Mouse (Mus musculus): ENCODE results near the gene H2-T22. TPM values are rescaled to one million over a fixed set of nuclear protein-coding genes. Genes with fewer than 3 reads are reported as not detected.
"Not testable (repeated sequence)": the region's sequence is repeated elsewhere in the genome, so short reads cannot be mapped to it uniquely, and the experiment has no call there.

Gene H2-T22
- total RNA-seq (2022): 10 to 100 TPM; 17.7 to 21.2 (median 18.6) TPM

- peak in 1 of 2 experiments; percentile 68 for DNase-seq (ENCODE audit: low spot score in 2 of 2)
These were observed at the start of gene H2-T22, which contains the start of gene Gm6034 for GRCm38 (mm10) chr17:36042610-36043169. TSS of gene H2-T22 (minus strand) at chr17:36042747. TSS of gene Gm6034 (plus strand) at chr17:36042961.

GRCm38 (mm10) chr17:36091933-36092332, 49.4 kb upstream of the H2-T22 start:
- not testable (repeated sequence) for DNase-seq (ENCODE audit: low spot score in 2 of 2)

GRCm38 (mm10) chr17:36085976-36086375, 43.4 kb upstream of the H2-T22 start:
- DNase-seq (ENCODE audit: low spot score in 2 of 2): not testable (repeated sequence)

GRCm38 (mm10) chr17:36083870-36084451, 41.4 kb upstream of the H2-T22 start:
- no peak for DNase-seq (ENCODE audit: low spot score in 2 of 2)

GRCm38 (mm10) chr17:36083266-36083869, 40.8 kb upstream of the H2-T22 start:
- DNase-seq (ENCODE audit: low spot score in 2 of 2): no peak

GRCm38 (mm10) chr17:36082519-36083232, 40.1 kb upstream of the H2-T22 start:
- not testable (repeated sequence) for DNase-seq (ENCODE audit: low spot score in 2 of 2)

GRCm38 (mm10) chr17:36081901-36082300, 39.4 kb upstream of the H2-T22 start:
- DNase-seq (ENCODE audit: low spot score in 2 of 2): not testable (repeated sequence)

- peak in 1 of 2 experiments; percentile 62 for DNase-seq (ENCODE audit: low spot score in 2 of 2)
These were observed 18.3 kb upstream of the H2-T22 start for GRCm38 (mm10) chr17:36060829-36061228.

- DNase-seq (ENCODE audit: low spot score in 2 of 2): not testable (repeated sequence)
These were observed 15.8 kb upstream of the H2-T22 start, which contains the start of gene Gm11127 for GRCm38 (mm10) chr17:36058362-36058761. TSS of gene Gm11127 (minus strand) at chr17:36058371.

- DNase-seq (ENCODE audit: low spot score in 2 of 2): not testable (repeated sequence)
These were observed 15.4 kb upstream of the H2-T22 start for GRCm38 (mm10) chr17:36057927-36058326.

GRCm38 (mm10) chr17:36043286-36043685, 739 bp upstream of the H2-T22 start:
- no peak for DNase-seq (ENCODE audit: low spot score in 2 of 2)

- not testable (repeated sequence) for DNase-seq (ENCODE audit: low spot score in 2 of 2)
These were observed 492 bp downstream of the H2-T22 start for GRCm38 (mm10) chr17:36042055-36042454.

- not testable (repeated sequence) for DNase-seq (ENCODE audit: low spot score in 2 of 2)
These were observed 1.9 kb downstream of the H2-T22 start for GRCm38 (mm10) chr17:36040604-36041003.

GRCm38 (mm10) chr17:36036126-36036525, 6.4 kb downstream of the H2-T22 start:
- not testable (repeated sequence) for DNase-seq (ENCODE audit: low spot score in 2 of 2)

GRCm38 (mm10) chr17:36035010-36035638, 7.4 kb downstream of the H2-T22 start:
- peak in 1 of 2 experiments; percentile 51 for DNase-seq (ENCODE audit: low spot score in 2 of 2)

GRCm38 (mm10) chr17:36034524-36034923, 8.0 kb downstream of the H2-T22 start:
- DNase-seq (ENCODE audit: low spot score in 2 of 2): not testable (repeated sequence)

- not testable (repeated sequence) for DNase-seq (ENCODE audit: low spot score in 2 of 2)
These were observed 10.1 kb downstream of the H2-T22 start, which contains the start of gene H2-T23 for GRCm38 (mm10) chr17:36032351-36032875. TSS of gene H2-T23 (minus strand) at chr17:36032855.

GRCm38 (mm10) chr17:36031583-36032331, 10.8 kb downstream of the H2-T22 start:
- DNase-seq (ENCODE audit: low spot score in 2 of 2): not testable (repeated sequence)

- not testable (repeated sequence) for DNase-seq (ENCODE audit: low spot score in 2 of 2)
These were observed 11.6 kb downstream of the H2-T22 start for GRCm38 (mm10) chr17:36030703-36031582.

Measured in left cerebral cortex, adult 8-10 months (tissue).